Comparison of ENCODE assay signal across 8 mouse cellular contexts in the genomic region with DNA sequence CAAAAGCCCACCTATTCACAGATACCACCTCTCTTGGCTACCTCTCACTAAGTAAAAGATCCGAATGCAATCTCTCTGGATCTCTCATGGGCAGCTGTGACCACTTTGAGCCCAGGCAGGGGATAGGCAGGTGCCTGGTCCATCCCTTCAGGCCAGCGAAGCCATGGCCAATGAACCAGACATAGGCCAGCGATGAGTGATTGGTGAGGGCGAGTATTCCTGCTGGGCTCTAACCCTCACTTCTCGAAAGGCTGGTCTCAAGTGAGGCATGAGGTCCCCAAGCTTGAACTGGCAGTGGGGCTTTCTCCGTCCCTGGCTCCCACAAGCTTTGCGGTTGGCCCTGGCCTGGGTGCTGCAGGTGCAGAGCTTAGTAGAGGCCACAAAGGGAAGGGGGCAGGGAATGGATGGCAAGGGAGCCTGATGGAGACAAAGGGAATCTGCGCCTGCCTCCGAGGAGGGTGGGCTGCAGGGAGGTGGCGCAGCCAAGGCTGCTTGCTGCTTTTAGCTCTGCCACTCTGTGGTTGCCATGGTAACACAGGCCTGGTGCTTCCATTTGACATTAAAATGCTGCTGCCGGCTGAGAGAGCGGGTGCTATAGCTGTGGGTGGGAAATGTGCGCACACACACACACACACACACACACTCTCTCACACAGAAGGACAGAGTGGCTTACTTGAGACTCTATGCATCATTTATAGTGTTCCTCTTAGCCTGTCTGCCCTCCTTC. TPM values are rescaled to one million over a fixed set of nuclear protein-coding genes. Genes with fewer than 3 reads are reported as not detected.
A peak's percentile ranks its signal among the peaks of the same experiment; 100 is the strongest.
DNase-seq lines count a peak whose midpoint lies in the region.

No protein-coding gene starts in this region.

- intact Hi-C loops in left cerebral cortex, postnatal 10 days (cut with DNase I): loop anchor here (2.0 kb wide), 1 partner anchor 23 kb away; no protein-coding TSS in a partner anchor

- DNase-seq in adrenal gland, postnatal 14 days: peak; percentile 37
- DNase-seq in adrenal gland, postnatal 25 days: no peak
- peak; percentile 59 to 64 for DNase-seq in cerebellum, postnatal 25 days
- DNase-seq in frontal cortex, postnatal 36 days (ENCODE audit: low spot score in 2 of 2): peak; percentile 89 to 96
- peak; percentile 88 to 97 for DNase-seq in left cerebral cortex, postnatal 10 days (ENCODE audit: extremely low spot score in 1 of 2, low spot score in 2 of 2)
- DNase-seq in retina, embryonic 14.5 days (ENCODE audit: low spot score): peak; percentile 93
- DNase-seq in gastrocnemius, adult 18-20 months (ENCODE audit: low spot score): no peak
- no peak for DNase-seq in gastrocnemius, postnatal 10 days

RNA-seq across cellular contexts. Expression of a gene that starts 27.1 kb away (rescaled TPM):
- total RNA-seq in adrenal gland, postnatal 14 days (2021): 2.6 and 4.7 TPM in 2 replicates
- 2.7 and 3.2 TPM in 2 replicates for total RNA-seq in adrenal gland, postnatal 25 days (2021)
- total RNA-seq in left cerebral cortex, postnatal 10 days (2021): 100 to 1,000 TPM; 327 to 329 TPM
- under 1 TPM; 0.25 to 0.59 TPM for total RNA-seq in gastrocnemius, adult 18-20 months (2021)
- total RNA-seq in gastrocnemius, postnatal 10 days (2021): 1 to 10 TPM; 5.5 to 7.2 TPM

Comparison
In these comparisons a context has a peak if more than half of its experiments do, and no peak if none do; other contexts are left out.
1. DNase-seq: peak in adrenal gland, postnatal 14 days (single experiment), cerebellum, postnatal 25 days (2 of 2), frontal cortex, postnatal 36 days (2 of 2), left cerebral cortex, postnatal 10 days (2 of 2) and retina, embryonic 14.5 days (single experiment); none in adrenal gland, postnatal 25 days (single experiment), gastrocnemius, adult 18-20 months (single experiment) and gastrocnemius, postnatal 10 days (single experiment).
2. RNA of a gene that starts 27.1 kb away (total RNA-seq): 327 to 329 TPM in left cerebral cortex, postnatal 10 days; 5.5 to 7.2 TPM in gastrocnemius, postnatal 10 days, 2.7 to 3.2 TPM in adrenal gland, postnatal 25 days, 2.6 to 4.7 TPM in adrenal gland, postnatal 14 days and 0.25 to 0.59 TPM in gastrocnemius, adult 18-20 months; every median in the first group is over 10 times any median in the second.